Mouse (Mus musculus): Measurements from ENCODE around the gene Papolg.
"Not testable (repeated sequence)": the region's sequence is repeated elsewhere in the genome, so short reads cannot be mapped to it uniquely, and the experiment has no call there.

Gene Papolg

DNA sequence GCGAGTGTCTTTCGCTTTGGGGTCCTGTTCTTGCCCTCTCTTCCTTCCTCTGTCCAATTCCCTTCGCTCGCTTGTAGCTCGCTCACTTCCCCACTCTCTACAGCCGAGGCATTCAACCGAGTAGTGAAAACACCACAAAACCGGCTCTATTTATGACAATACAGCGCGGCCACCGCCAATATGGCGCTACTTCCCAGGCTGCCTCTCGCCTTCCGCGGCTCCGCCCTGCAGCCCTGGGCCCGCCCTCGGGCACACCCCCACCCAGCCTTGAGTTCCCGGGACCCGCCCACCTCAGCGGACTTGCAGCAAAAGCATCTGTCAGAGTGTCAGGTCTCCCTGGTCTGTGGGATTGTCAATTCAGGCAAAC lies at the start of gene Papolg:
Gene Papolg, minus strand, starts transcription at position 194 of the 367 bp plus-strand sequence.
- DNase-seq (ENCODE audit: low spot score in 2 of 2), result peak; percentile 91 to 93

DNA sequence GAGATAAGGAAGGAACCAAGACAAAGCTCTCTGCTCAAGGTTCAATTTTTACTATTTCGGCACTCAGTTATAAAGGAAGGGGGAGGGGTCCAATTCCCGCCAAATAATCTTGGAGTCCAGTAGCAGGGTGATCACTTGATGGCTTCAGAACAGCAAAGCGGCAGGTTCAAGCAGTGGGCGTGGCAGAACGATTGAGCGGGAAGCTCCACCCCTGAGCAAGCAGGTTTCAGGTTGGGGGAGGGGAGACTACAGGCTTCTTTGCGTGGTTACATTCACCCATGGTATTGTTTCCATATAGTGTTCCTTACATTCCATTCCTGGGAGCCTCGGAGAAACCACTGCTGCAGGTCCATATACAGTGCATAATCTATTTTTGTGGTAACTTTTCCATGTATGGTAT lies 33.1 kb upstream of the Papolg start:
- not testable (repeated sequence) for DNase-seq (ENCODE audit: low spot score in 2 of 2)

DNA sequence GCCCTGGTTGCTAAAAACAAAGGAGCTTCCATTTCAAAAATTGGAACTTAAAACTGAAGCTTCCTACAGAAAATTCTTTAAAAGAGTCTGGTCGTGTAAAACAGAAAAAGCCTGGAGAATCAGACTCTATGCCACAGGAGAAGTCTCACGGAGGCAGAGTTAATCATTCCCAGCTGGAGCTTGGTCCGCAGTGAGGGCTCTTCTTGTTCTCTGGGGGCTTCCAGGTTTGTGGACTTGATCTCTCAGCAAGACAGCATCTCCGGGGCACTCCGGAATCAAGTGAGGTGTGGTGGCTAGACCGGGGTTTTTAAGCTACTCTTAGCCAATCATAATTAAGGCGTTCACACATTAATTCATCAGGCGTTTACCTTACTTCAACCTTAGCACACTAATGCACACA lies 32.6 kb upstream of the Papolg start:
- no peak for DNase-seq (ENCODE audit: low spot score in 2 of 2)

DNA sequence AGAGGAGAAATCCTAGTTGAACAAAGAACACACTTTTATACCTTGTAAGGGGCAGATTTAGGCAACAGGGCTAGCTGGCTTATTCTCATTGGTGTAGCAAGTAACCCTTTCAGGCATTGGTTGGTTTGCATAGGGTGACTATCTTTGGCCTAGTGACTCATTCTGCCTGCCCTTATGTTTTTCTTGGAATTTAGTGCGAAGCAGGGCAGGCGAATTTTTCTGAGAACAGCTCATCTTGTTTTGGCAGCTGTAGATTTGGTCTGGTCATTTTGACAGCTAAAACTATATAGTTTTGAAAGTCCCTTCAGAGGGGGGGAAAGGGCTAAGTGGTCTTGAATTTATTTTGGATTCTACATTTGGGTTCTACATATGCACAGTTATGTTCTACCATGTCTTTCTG lies 18.8 kb upstream of the Papolg start:
- DNase-seq (ENCODE audit: low spot score in 2 of 2), result not testable (repeated sequence)

DNA sequence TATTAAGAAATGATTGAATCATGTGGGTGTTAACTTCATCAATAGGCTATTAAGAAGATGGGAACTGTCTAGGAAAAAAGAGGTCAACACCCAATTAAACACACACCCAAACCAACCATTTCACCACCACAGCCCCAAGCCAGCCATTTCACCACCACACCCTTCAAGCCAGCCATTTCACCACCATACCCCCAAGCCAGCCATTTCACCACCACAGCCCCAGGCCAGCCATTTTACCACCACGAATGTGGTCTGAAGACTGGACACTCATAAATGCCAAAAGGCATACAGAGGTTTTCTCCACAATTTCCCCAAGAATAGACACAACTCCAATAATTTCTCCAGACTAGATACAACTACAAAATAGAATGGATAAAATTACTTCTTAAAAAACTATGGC lies 8.9 kb upstream of the Papolg start:
- no peak for DNase-seq (ENCODE audit: low spot score in 2 of 2)

DNA sequence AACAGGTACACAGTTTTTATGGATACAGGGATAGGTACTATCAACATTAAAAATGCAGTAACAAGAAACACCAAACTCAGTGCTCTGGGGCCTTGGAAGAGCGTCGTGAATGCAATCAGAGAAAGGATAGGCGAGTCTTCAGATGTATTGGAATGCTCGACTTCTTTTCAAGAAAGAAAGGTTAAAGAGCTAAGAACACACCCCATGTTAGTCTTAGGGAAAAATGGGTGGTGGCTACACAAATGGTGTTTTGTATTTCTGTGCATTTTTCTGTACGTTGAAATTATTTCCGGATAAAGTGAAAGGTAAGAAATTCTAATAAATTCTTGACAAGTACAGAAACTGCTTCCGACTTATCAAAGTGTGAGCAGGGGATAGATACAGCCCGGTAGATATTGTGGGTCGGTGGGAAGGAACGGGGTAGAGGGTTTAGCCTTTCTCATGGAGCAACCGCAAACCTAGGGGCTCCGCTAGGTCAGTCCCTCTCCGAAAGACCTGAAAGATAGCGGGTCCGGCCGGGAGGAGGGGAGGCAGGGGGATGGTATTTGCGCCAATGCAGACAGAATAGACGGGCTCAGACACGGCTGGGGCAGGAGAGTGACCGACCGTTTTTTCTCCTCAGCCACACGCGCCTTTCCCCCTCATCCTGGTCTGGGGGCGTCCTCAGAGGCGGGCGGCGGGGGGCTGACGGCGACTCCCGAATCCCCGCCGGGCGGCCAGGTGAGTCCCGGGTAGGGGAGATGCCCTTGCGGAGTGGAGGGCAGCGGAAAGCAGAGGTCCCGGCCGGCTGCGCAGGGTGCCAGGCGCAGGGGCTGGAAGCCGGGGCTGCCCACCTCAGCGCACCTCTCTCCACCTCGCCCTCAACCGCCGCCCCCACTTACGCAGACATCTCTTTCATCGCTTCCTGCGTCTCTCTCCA lies 653 bp downstream of the Papolg start:
- peak in 1 of 2 experiments; percentile 10 for DNase-seq (ENCODE audit: low spot score in 2 of 2)

DNA sequence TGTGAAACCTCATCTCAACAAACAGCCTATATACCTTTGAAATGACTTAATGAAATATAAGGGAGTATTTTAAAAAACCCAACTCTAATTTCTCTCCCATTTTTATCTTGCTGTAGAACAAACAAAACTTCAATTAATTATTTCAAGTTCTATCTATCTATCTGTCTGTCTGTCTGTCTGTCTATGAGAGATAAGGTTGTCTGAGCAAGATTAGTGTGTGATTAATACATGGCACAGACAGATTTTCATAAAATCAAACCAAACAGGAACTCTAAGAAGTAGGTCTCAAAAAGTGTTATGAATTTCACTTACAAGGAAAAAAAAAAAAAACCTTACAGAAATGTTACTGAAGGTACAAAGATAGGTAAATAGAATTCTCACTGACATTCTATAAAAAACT lies 1.5 kb downstream of the Papolg start:
- DNase-seq (ENCODE audit: low spot score in 2 of 2), result no peak

DNA sequence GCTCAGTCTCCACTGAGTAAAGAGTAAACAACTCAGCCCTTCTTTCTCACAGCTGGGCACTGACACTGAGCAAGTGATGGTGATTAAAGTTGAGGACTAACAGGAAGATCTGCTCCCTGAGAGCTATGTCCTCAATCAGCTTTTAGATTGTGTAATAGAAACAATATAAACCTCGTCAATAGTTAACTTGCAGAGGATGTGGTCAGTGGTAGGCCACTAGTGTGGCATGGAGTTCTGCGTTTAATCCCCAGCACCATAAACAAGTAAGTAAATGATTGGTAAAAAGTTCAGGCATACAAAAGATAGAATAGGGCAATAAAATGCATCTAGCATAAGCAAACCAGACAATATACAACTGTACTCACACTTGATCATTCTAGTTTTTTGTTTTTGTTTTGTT lies 30.7 kb downstream of the Papolg start:
- DNase-seq (ENCODE audit: low spot score in 2 of 2), result no peak

DNA sequence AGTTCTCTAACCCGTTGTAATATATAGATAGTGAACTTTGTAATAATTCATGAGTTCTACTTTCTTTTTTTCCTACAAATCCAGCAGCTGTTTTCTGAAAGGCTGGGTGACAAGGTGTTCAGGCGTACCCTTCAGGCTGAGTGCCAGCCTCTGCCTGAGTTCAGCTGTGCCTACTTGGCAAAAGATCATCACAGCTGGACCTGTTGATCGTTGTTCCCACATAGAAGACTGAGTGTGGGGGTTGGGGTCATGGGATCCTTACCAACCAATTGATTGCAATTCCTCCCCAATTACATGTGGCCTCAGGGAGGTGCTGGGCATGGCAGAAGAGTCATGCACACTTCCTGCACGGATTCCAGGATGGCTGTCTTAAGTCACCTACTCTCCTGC lies 38.3 kb downstream of the Papolg start:
- DNase-seq (ENCODE audit: low spot score in 2 of 2), result no peak

DNA sequence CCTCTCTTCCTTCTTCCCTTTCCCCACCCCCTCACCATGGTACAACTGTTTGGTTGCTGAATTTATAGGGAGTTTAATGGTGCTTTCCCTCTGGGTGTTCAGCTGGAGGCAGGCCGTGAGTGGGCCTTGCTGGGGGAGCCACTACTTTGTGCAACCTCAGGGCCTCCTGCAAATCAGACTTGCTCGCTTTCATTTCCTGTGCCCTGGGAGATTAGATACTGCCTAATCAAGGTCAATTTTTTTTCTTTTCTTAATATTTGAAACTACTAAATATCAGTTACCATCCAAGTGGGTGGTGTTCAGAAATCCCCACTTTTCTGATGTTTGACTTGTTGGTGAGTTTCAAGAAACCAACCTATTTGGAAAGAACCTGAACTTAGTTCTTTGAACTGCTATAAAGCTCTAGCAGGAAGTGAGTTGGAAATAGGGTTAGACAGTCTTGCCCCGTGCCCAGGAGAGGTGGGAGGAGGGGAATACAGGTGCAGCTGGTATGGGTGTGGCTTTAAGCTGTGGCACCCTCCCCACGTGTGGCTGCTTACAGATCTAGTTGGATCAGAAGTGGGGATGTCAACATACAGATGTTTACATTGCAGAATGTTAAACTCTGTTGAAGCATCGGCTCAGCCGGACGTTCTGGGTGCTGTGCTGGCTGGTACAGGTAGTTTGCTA lies 38.9 kb downstream of the Papolg start:
- no peak for DNase-seq (ENCODE audit: low spot score in 2 of 2)

DNA sequence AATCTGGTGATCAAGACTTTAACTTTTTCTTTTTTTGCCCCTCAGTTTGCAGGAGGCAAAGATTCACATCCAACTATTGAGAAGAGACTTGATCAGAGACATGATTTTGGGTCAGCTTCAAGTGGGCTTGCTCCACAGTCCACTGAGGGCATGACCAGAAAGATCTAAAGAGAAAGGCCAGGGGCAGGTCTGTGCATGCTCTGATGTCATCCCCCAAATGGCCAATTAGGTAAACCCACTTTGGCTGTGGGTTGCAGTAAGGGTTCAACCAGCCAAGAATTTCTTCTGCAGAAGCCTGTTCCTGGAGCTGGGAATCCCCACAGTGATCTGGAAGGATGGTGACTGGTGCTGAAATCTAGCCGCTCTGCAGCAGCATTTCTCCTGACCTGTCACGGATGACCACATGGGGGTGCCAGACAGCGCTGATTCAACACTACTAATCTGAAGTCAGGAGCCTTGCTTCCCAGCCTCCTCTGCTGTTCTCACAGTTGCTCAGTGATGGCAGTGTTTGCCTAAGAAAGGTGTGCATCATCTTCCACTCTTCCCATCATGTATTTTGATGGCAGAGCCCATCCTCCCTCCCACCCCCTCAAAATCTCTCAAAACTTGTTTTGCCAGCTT lies 39.8 kb downstream of the Papolg start:
- DNase-seq (ENCODE audit: low spot score in 2 of 2), result peak; percentile 28 to 60

DNA sequence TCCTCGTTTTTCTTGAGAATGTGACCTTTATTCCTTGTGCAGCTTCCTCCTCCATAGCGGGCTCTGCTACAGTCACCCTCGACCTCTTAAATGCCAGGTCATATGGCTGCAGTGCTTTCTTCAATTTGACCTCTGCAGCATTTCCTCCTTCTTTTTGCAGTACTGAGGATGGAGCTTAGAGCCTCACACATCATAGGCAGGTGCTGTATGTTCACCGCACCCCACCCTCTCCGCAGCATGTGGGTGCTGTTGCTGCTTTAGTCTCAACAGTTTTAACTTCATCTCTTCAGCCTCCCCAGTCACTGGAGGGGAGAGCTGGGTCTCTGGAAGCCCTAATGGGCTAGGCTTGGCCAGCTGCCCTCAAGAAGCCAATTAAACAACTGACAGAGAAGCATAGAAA lies 41.7 kb downstream of the Papolg start:
- no peak for DNase-seq (ENCODE audit: low spot score in 2 of 2)

DNA sequence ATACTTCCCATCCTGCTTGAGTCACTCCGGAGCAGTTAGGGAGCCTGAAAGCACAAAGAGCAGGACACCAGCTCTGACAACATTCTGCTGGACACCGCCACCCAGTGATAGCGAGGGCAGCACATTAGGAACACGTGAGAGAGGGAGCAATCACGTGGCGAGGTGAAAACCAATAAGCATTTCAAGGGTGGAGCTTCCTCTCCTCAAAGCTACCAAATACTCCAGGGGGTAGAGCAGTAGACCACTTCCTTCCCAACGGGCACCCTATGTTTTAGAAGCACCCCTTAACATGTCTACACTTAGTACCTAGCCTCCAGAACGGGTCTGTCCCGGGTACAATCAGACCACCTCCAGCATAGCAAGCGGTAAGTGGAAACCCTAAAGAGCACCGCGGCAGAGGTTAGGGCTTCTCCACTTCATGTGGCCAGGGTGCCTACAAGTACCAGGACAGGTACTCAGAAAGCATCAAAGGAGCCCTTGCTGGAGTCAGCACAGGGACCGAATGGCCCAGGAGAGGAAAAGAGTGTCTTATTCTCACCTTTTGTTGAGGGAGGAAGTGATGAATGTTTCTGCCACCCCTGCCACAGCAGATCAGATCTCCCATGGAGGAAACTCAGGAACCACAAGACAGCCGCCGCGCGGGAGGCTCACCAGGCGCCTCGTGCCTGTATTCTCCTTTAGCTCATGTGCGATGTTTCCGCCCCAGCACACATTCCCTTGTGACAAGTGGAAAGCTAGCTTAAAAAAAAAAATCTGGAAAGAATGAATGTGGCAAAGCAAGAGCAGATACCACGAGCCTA lies 48.8 kb downstream of the Papolg start:
- peak; percentile 24 to 38 for DNase-seq (ENCODE audit: low spot score in 2 of 2)

DNA sequence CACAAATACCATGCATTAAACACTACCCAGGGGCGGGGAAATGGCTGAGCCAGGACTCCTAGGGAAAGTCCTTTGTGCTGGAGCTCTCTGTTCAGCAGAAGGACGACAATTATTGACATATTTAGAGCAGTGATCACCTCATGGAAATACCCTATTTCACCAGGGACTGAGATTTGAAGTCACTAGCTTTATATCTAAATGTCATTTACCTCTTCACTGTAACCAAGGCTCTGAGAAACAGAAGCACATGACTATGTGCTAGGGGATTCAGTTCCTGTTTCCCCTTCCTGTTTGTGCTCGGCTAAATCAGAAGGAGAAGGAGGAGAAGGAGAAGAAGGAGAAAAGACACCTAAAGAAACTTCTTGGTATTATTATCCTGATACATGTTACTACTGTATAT lies 71.8 kb downstream of the Papolg start:
- no peak for DNase-seq (ENCODE audit: low spot score in 2 of 2)

DNA sequence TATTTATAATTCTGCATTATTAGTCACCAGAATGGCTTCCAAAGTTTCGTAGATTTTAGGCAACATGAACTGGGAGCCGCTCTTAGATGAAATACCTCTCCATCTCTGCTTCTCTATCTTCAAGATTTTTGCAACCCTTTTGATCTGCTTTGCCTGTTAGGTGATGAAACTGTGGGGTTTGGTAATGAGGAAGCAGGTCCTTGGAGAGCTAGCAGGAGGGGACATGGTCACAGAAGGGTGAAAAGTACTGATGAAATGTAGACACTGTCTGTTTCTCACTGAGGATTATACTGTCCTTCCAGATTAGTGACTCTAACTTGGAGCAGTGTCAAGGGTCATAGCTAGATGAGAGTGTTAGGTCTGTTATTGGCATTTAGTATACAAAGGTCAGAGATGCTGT lies 73.4 kb downstream of the Papolg start:
- no peak for DNase-seq (ENCODE audit: low spot score in 2 of 2)

DNA sequence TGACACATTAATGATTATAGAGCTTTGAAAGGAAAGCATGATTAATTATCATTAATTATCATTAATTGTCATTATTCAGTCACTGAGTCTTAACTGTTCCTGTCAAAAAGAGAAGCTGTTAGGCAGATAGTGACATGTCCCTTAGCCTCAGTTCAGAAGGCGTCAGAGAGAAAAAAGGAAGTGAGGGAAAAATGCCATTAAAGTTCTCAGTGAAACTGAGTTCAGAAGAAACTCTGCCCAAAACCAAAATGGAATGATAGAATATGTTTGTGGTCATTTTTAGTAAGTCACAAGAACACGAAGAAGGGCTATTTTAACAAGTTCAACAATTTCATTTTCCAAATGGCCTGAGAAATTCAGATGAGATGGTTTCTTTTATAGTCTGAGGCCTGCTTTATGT lies 74.1 kb downstream of the Papolg start:
- no peak for DNase-seq (ENCODE audit: low spot score in 2 of 2)

DNA sequence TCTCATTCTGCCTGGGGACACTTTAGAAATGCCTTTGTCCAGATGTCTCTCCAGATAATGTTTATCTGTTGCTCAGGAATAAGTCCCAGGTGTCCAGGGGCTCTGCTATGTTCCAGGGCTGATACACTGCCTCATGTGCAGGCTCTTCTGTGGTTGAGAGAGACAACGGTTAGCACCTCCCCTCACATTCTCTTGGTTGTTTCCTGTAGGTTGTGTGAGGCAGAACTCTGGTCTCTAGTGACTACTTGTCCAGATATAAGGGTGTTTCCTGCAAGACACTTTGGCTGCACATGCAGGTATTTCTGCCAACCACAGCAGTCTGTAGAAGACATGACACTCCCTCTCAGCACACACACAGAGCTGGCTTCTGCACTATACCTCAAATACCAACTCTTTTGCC lies 76.3 kb downstream of the Papolg start:
- no peak for DNase-seq (ENCODE audit: low spot score in 2 of 2)

Data from frontal cortex, postnatal 36 days (tissue).